Mouse (Mus musculus): ENCODE measurements around the gene Prl5a1. TPM values are rescaled to one million over a fixed set of nuclear protein-coding genes. Genes with fewer than 3 reads are reported as not detected.

Prl5a1 gene
- not detected in 2 replicates for polyA plus RNA-seq (2016; fragmentation: Nextera tagmentation; extraction: Ambion mirVana)

DNA sequence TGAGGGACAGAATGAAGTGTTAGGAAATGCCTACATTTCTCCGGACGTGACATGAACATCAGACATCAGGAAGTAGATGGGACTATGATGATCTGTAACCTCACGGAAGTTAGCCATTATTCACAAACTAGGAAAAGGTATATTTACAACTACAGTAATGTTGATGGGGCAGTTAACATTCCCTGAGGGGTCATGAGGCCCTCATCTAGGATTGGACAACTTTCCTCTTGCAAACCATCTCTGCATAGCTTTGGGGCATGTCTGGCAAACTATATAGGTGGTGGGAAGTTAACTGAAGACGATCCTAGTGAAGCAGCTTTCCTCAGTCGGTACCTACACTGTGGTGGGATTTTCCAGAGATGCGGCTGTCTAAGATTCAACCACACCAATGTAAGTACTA is at the start of gene Prl5a1:
Gene Prl5a1 (plus strand): TSS at position 301 of the 400 bp plus-strand sequence.
- Histone ChIP-seq H3K27ac (replicated peaks) (no peak within 1 kb of the TSS), H3K4me1 (no peaks in the 10 kb centered on the region), H3K9ac (replicated peaks) (no peak within 1 kb of the TSS), H3K4me2 (replicated peaks) (no peak within 1 kb of the TSS), H3K27me3 (no peaks in the 10 kb centered on the region), H3K4me3 (no peak within 1 kb of the TSS), H3K36me3 (no peaks in the 10 kb centered on the region), H3K9me3 (no peaks in the 10 kb centered on the region)
- no peak for ATAC-seq (ENCODE audit: low FRiP score, low read depth)
- WGBS = 93% methylated on average over 6 of the region's 6 CpGs

DNA sequence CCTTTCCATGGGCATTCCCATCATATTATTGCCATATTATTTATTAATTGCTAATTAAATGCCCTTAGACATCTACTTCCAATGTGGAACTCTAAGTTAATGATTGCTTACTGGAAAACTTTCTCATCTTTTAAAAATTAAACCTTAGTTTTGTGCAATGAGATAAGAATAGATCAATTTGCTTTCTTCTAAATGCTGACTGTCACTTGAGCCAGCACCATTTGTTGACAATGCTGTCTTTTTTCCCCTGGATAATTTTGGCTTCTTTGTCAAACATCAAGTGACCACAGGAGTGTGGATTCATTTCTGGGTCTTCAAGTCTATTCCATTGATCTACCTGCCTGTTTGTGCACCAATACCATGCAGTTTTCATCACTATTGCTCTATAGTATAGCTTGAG is 46.1 kb upstream of the Prl5a1 start:
- H3K9ac ChIP-seq (replicated peaks) = no peak overlapping the region
- H3K4me2 ChIP-seq (replicated peaks) = no peak overlapping the region
- no peaks in the 10 kb centered on the region for H3K36me3 ChIP-seq
- H3K9me3 ChIP-seq = no peaks in the 10 kb centered on the region
- H3K4me1 ChIP-seq = no peaks in the 10 kb centered on the region
- no peak for ATAC-seq (ENCODE audit: low FRiP score, low read depth)
- H3K4me3 ChIP-seq = no peak overlapping the region
- no peaks in the 10 kb centered on the region for H3K27me3 ChIP-seq
- no peak overlapping the region for H3K27ac ChIP-seq (replicated peaks)

DNA sequence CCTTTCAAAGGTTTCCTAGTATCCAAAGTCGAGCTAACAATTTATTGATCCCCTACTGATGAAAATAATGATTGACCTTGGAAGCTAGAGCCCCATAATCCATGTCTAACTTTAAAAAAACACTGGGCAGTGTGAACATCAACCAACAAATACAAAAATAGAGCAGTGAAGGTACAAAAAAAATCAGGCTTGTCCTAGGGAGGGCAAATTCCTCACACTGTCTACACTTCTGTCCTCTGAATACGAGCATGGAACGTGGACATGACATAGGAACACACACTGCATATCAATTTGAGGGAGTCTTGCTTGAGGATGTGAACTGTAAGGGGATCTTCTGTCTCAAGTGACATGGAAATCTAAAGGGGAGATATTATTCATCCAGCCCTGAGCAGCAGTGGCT is 33.7 kb upstream of the Prl5a1 start:
- Histone ChIP-seq H3K9ac (replicated peaks) (no peak overlapping the region), H3K4me3 (no peak overlapping the region), H3K4me1 (no peaks in the 10 kb centered on the region), H3K4me2 (replicated peaks) (no peak overlapping the region), H3K9me3 (no peaks in the 10 kb centered on the region), H3K36me3 (no peaks in the 10 kb centered on the region), H3K27ac (replicated peaks) (no peak overlapping the region), H3K27me3 (no peaks in the 10 kb centered on the region)
- no peak for ATAC-seq (ENCODE audit: low FRiP score, low read depth)
- WGBS = 85% methylated on average over 3 of the region's 3 CpGs

DNA sequence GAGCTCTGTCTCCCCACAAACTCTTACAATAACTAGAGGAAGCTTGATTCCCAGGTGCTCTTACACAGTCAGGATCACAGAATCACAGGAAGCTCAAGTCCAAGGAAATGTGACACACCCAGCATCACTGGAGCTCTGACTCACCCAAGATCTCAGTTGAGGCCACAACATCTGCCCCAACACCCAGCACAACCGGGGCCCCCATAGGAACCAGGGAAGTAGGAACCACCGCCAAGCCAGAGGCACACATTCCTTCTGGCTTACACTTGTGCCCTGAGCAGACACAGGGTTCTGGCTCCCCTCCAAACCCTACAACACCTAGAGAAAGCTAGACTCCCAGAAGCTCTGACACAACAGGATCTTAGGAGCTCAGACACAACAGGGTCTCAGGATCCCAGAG is 9.5 kb upstream of the Prl5a1 start:
- no peaks in the 10 kb centered on the region for H3K36me3 ChIP-seq

DNA sequence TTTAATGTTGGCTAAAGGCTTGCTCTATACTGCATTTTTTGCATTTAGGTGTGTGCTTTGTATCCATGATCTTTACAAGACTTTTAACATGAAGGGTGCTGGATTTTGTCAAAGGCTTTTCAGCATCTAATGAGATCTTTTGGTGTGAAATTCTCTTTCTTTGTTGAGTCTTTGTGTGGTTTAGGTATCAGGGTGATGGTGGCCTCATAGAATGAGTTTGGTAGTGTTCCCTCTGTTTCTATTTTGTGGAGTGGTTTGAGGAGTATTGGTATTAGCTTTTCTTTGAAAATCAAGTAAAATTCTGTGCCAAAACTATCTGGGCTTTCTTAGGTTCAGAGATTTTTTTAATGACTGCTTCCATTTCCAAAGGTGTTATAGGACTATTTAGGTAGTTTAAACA is 6.5 kb upstream of the Prl5a1 start:
- Histone ChIP-seq H3K36me3 (no peaks in the 10 kb centered on the region), H3K4me3 (no peak overlapping the region), H3K4me2 (replicated peaks) (no peak overlapping the region), H3K9ac (replicated peaks) (no peak overlapping the region), H3K4me1 (no peaks in the 10 kb centered on the region), H3K27ac (replicated peaks) (no peak overlapping the region), H3K9me3 (no peaks in the 10 kb centered on the region), H3K27me3 (no peaks in the 10 kb centered on the region)
- no peak for ATAC-seq (ENCODE audit: low FRiP score, low read depth)

More for the DNA sequence above, 9.5 kb upstream of the Prl5a1 start:
- Histone ChIP-seq H3K9me3 (no peaks in the 10 kb centered on the region), H3K27me3 (no peaks in the 10 kb centered on the region), H3K9ac (replicated peaks) (no peak overlapping the region), H3K27ac (replicated peaks) (no peak overlapping the region), H3K4me1 (no peaks in the 10 kb centered on the region), H3K4me3 (no peak overlapping the region), H3K4me2 (replicated peaks) (no peak overlapping the region)
- ATAC-seq (ENCODE audit: low FRiP score, low read depth) = no peak
- 82% methylated on average over 2 of the region's 2 CpGs for WGBS

Other genes with a start within 250 kb of the Prl5a1 start
- gene Prl4a1, start 126.3 kb upstream of the Prl5a1 start, polyA plus RNA-seq (2016; fragmentation: Nextera tagmentation; extraction: Ambion mirVana) = not detected in 2 replicates
- gene Gm11361, start 115.0 kb downstream of the Prl5a1 start, polyA plus RNA-seq (2016; fragmentation: Nextera tagmentation; extraction: Ambion mirVana) = 1.3 and 2.0 TPM in 2 replicates

Data from midbrain, embryonic 12.5 days (tissue).